Mouse (Mus musculus) E14TG2a.4 (cell line): Measurements from ENCODE around the gene Ly6g5c.

ENCODE experiments used
- CTCF ChIP-seq: conservative IDR thresholded peaks from 2 replicates; pipeline ENCODE4 v1.5.1; 2014; ENCODE audit warnings: low read length
- NANOG ChIP-seq: IDR thresholded peaks from 2 replicates; pipeline ENCODE4 v1.6.1; 2014; ENCODE audit warnings: borderline replicate concordance, low read length, mixed read lengths
- POU5F1 ChIP-seq: IDR thresholded peaks from 2 replicates; pipeline ENCODE4 v1.6.1; 2014; ENCODE audit warnings: low read length, borderline replicate concordance

- TF ChIP-seq CTCF (no peak), POU5F1 (no peak), NANOG (no peak)
These were observed 7.8 kb upstream of the Ly6g5c start for GRCm38 (mm10) chr17:35100196-35100765.
